Mouse (Mus musculus) neural tube, embryonic 10.5 days (tissue): Measurements from ENCODE around the gene Ube2d2b.

ENCODE experiments used
- DNase-seq: peaks from one replicate; pipeline ENCODE4 v3.0.0-alpha.2; 2017; ENCODE audit warnings: low spot score; ENCODE audit errors: extremely low spot score

Ube2d2b gene

DNA sequence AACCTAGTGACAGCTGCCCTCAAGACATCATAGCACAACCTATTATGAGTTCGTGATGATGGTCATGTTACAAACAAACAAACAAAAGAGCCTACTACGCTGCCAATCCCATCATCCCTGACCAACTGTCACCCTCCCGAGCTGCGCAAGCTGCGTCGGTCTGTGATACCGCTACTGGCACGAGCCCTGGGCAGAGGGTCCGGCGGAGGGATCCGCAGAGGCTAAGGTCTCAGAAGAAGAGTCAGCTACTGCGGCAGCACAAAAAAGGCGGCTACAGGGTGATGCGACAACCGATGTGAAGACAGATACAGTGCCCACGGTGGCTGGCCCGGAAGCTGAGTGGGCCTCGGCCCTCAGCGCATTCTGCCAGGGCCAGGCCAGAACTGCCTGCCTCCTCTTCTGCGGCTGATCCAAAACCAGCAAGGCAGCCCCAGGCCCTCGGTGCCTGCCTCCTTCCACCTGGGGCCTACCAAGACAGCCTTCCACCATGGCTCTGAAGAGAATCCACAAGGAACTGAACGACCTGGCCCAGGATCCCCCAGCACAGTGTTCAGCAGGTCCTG lies at the start of gene Ube2d2b:
Gene Ube2d2b, plus strand, starts transcription at position 102 of the 563 bp plus-strand sequence.
- no peak for DNase-seq

DNA sequence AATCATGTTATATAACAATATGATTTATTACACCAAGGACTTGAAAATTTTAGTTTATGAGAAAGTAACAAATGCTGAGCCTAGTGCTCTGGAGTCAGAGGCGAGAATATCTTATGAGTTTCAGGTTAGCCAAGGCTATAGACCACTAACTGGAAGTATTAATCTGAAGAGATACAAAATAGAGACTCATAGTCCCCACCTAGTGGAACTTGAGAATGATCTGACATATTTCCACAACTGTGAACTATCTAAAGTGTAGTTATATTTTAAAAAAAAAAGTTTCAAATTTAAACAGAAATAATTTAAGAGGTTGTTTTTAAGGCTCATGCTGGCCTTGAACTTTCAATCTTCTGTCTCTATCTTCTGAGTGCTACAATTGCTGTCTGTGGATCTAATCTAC lies 47.5 kb upstream of the Ube2d2b start:
- no peak for DNase-seq

DNA sequence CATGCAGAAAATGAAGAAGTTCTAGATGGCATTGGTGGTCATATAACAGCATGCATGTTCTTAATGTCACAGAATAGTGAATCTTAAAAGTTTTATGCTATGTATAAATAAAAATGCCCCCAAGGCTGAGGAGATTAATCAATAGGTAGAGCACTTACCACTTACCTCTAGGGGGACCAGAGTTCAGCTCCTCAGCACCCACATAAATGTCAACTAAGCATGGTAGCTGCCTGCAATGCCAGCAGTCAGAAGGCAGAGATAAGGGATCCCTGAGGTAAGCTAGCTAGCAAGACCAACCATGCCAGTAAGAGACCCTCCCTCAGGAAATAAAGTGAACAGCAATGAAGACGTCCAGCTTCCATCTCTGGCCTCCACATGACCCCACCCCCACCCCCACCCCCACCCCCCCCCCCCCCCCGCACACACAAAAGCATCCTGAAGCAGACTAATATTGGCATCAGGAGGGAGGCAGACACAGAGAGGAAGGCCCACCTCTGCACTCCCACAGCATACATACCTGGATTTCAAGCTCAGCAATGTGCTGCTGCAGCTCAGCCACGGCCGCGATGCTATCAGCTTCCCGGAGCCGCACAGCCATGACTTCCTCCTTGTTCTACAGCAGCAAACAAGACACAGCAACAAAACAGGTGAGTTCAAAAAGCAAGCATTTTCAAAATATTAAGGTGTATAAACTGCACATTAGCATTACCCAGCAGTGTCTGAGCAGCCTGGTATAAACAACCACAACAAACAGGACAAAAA lies 42.0 kb upstream of the Ube2d2b start:
- no peak for DNase-seq

DNA sequence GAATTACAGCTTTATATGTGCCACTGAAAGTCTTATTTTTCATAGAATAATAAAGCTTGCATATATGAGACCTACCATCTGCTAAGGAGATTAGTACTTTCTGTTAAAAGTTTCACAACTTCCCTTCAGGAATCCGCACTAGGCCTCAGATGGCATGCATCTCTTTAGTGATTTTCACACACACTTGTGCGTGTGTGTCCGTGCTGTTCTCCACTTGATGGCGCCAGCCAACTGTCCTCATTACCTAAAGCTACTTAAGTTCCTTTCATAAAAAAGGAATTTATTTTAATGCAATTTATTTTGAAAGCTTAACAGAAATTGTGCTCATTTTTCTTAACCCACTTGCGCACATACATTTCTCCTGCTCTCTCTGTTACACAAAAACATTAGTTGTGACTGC lies 40.4 kb upstream of the Ube2d2b start:
- no peak for DNase-seq

DNA sequence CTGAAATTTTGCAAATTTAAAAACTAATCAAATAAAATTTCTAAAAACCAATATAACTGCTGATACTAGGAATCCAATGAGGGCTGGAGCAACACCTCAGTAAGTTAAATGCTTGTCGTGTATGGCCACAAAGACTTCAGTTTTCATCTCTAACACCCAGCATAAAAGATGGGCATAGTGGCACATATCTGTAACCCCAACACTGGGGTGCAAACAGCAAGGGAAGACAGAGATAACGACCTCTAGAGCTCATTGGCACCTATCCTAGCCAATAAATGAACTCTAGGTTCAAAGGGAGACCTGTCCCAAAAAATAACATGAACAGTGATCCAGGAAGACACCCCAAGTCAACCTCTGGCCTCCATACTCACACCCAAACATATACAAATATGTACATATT lies 37.9 kb upstream of the Ube2d2b start:
- no peak for DNase-seq

DNA sequence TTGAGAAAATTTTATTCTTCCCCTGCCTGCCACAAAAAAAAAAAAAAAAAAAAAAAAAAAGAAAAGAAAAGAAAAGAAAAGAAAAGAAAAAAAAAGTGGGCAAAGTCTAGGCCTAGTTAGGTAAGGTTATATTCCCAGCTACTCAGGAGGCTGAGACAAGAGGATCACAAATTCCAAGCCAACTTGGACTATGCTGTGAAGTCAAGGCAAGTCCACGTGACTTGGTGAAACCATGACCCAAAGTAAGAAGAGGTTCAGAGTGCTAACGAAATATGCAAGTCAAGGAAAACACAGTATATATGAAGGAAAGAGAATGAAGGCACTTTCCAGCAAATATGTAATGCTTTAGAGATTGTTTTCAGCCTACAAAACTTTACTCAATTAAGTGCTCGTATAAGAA lies 37.4 kb upstream of the Ube2d2b start:
- no peak for DNase-seq

DNA sequence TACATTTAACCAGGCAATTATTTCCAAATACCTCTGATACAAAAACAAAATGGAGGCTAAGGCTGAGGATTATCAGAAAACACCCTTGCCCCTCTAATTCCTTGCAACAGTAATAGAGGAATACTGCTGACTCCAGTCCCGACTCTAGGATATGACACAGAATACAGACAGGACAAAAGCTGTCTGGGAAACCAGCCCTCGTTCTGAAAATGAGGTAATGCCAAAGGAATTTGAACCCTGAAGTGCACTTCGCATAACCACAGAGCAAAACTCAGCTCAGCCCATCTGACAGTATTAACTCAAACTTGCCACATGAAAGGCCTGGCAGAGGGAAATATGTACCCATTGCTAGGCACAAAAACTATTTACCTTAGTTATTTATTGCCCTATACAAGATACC lies 36.6 kb upstream of the Ube2d2b start:
- DNase-seq = no peak

DNA sequence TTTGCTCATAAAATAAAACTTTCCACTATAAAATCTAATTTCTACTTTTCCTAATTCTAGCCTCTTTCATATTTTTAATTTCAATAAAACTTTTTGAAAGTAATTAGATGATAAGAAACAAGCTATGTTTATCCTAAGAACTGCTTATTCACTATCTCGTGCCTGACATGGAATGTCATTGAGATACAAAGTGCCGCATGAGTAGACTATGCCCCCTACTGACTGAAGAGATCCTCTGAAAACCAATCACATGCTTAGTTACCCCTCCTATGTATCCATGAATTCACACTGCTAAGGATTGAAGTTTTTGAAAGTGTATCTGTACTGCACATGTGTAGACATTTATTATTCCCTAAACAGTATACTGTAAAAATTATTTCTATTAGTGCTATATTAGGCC lies 36.0 kb upstream of the Ube2d2b start:
- DNase-seq = no peak

DNA sequence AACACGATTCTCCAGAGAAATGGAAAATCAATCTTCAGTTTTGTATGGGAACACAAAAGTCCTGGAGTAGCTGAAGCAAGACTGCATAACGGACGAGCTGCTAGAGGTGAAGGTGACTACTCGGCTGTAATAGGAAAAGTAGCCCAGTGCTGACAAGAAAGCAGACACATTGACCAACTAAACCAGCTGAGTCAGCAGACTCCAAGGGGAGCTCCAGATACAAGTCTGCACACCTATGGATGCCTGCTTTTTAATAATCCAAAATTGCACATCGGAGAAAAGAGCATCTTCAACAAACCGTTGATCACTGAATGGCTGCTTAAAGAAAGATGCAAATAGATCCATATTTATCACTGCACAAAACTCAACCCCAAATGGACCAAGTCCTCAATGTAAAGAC lies 31.6 kb upstream of the Ube2d2b start:
- no peak for DNase-seq

DNA sequence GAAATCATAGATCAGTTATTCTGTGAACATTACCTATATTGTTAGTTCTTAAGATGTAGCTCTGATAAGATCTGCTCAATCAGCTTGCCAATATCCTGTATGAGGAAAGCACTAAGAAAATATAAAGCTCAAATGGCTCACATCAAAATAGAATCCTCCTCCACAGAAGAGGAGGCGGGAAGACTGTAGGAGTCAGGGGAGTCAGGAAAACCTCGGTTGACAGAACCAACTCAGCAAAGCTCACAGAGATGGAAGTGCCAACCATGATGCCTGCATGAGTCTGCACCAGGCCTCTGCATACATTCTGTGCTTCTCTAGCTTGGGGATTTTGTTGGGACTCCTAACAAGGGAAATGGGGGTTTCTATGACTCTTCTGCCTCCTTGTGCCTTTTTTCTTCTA lies 28.7 kb upstream of the Ube2d2b start:
- no peak for DNase-seq

DNA sequence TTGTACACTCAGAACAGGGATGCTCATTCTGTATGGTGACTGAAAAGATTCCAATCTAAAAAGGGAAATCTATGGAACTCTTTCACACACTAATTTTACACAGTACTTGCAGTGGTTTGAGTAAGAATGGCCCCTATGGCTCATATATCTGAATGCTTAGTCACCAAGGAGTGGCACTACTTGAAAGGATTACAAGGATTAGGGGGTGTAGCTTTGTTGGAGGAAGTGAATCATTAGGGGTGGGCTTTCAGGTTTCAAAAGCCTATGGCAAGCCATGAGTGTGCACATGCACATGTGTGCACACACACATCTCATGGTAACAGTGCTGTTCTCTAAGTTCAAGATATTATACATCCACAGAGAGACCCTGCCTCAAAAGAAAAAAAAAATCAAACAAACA lies 27.3 kb upstream of the Ube2d2b start:
- no peak for DNase-seq

DNA sequence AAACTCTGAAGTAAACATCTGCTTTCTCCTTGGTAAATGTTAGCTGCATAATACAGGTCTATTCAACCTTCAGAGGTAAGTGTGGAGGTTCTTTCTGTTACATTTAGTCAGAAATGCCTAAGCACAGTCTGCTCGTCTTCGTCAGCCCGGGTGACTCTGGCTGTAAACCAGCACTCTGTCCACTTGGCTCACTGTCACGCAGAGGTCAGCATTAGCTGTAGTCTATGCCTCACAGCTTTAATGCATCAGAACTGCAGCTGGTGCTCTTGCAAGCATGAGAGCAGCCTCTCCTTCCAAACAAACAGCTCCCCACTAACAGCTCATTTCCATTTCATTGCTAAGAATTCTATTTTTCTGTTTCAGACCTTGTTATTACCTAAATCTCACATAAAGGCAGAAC lies 22.4 kb upstream of the Ube2d2b start:
- no peak for DNase-seq

DNA sequence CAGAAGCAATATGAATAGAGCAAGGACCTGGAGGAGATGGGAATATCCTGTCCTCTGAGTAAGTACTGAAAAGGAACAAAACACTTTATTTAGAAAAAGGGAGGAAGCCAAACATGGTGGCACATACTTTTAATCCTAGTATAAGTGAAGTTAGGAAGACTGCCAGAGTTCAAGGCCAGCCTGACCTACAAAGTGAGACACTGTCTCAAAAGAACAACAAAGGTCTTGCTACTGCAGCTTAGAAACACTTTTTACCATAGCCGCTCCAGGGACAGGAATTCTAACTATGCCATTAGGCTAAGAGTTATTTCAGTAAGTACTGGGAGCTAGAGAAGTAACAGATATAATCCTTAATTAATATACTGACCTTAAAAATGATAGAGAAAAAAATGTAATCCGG lies 15.2 kb upstream of the Ube2d2b start:
- DNase-seq = no peak

DNA sequence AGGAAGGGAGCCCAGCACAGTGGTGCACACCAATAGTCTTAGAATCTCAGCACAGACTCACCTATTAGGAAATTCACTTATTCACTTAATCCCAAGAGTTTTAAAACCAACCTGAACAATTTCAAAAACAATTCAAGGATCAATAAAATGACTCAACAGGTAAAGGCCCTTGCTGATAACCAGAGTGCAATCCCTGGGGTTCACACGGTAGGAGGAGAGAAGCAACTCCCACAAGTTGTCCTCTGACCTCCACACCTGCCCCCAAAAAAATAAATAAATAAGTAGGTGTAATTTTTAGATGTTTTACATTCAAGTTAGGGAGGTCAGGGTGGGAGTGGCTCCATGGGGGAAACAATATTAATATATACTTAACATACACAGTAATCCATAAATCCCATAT lies 7.4 kb upstream of the Ube2d2b start:
- no peak for DNase-seq

DNA sequence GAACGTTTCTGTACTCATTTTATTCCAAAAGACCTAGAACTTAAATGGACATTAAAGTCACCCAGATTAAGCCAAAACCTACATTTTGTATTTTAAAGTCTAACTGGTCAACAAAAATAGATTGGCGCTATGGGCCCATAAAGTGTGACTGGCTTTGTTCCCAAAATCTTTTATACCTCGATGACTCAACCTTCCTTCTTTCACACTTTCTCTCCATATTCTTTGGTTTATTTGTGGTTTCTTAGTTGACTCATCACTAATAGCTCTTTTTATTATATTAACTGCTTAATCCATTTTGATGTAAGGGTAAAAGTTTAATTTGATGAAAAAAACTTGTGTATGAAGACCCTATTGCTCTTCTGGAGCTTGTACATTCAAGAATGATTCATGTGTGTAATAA lies 1.5 kb downstream of the Ube2d2b start:
- no peak for DNase-seq

DNA sequence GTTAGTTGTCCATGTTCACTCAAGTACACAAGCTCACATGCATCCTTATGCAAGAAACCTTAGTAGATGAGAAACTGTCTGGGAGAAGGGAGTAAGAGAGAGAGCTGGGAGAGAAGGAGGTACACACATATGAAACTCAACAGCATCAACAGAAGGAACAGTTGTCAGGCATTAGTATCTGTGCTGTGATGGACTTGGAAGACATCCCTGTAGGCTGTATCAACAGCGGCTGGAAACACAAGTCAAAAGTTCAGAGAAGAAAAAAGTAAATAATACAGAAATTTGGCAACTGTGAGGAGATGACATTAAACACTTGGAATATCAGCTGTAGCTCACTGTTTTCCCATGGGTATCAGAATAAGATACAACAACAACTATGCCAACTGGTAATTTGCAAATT lies 4.4 kb downstream of the Ube2d2b start:
- no peak for DNase-seq

DNA sequence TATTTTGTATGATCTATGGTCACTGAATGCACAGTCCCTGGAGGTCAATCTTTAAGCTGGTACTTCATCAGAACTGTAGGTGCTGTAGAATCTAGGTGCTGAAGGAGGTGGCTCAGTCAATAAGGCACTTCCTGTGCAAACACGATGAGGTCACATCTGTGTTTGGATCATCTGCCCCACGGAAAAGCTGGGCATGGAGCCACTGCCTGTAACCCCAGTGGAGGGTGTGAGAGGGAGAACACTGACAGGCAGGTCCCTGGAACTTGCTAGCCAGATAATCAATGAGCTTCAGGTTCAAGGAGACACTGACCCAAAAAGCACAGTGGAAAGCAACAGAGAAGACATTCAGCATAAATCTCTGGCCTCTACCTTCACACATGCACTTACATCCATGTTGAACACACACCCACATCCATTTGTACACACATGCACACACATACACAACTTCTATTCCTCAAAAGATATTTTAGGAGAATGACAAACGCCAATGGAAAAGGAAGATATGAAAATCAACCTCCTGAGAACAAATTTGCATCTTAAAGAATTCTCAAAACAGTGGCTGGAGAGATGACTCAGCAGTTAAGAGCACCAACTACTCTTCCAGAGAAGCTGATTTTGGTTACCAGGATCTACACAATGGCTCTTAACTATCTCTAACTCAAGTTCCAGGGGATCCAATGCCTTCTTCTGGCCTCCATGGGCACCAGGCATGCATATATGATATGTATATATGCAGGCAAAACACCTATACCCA lies 9.2 kb downstream of the Ube2d2b start:
- no peak for DNase-seq

DNA sequence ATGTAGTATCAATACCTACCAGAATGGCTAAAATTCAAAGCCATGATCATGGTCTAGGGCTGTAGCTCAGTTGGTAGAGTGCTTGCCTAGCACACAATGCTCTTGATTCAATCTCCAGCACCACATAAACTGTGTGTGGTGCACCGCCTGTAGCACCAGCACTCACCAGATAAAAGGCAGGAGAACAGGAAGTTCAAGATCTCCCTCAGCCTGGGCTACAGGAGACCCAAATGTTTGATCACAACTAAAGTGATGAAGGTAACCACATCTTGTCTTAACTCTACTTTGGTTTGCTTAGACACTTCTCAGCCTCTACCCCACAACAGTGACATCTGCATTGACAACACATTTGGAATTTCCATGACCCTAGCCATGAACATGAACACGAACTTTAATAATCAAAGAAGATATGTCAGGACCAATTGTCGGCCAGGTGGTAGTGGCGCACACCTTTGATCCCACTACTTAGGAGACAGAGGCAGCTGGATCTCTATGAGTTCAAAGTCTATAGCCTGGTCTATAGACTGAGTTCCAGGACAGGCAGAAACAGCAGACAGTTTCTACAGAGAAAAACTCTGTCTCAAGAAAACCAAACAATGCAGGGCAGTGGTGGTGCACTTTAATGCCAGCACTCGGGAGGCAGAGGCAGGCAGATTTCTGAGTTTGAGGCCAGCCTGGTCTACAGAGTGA lies 10.8 kb downstream of the Ube2d2b start:
- no peak for DNase-seq

DNA sequence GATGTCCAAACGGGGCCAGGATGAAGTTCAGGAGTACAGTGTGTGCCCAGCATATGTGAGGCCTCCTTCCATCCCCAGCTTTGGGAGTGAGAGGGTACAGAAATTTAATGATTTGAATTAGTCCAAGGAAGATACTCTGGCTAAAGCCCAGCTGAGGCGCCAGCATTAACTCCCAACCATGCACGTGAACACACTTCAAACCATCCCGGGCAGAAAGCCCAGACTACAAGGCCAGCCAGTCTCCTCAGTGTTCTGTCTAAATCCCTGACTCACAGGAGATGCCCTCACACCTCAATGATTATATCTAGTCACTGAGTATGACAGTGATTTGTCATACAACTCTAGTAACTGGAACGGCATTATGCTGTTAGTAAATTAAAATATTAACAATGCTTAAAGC lies 17.4 kb downstream of the Ube2d2b start:
- no peak for DNase-seq

DNA sequence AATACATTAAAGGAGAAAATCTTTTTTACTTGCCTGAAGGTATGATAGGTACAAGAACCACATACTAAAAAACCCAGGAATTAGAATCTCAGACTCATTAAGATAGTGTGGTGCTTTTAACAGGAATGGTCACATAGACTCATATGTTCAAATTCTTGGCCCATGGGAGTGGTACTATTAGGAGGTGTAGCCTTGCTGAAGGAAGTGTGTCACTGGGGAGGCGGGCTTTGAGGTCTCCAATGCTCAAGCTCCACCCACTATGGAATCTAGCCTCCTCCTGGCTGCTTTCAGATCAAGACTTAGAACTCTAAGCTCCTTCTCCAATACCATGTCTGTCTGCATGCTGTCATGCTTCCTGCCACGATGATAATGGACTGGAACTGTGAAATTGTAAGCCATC lies 17.9 kb downstream of the Ube2d2b start:
- no peak for DNase-seq

DNA sequence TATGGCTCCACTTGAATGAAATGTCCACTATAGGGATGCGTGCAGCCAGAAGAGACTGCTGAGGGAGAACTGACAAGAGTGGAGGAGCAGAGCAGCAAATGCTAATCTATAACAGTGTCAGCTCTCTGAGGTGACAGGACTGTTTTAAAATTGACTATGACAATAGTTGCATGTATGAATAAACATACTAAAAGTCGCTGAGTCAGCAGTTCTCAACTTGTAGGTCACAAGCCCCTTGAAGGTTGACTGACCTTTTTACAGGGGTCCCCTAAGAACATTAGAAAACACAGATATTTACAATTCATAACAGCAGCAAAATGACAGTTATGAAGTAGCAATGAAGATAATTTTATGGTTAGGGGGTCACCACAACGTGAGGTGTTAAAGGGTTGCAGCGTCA lies 19.1 kb downstream of the Ube2d2b start:
- no peak for DNase-seq

DNA sequence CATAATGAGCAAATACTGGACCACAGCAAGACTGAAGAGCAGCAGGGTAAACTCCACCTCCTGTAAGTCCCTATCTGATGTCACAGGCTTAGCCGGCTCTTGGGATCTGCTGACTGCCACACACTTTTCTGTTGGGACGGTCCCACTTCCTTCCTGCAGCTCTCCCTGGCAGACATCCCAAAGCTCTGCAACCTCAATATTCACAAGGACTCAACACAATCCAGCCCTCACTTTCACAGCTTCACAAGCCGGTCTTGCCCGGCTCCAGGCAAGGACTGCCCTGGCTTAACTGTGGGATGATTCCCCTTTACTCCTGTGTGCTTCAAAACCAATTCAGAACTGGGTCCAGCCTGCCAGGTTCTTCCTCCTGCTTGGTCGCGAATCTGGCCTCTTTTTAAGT lies 23.9 kb downstream of the Ube2d2b start:
- no peak for DNase-seq
